Mouse (Mus musculus): ENCODE measurements around the gene Krt7.

Gene Krt7

GRCm38 (mm10) chr15:101446572-101446971 is 35.7 kb downstream of the Krt7 start:
- in situ Hi-C loops (cut with MboI) = no loop called here

GRCm38 (mm10) chr15:101447444-101447843 is 36.6 kb downstream of the Krt7 start, which contains the start of gene Krt88:
Gene Krt88 (plus strand): TSS chr15:101447744.
- in situ Hi-C loops (cut with MboI) = no loop called here

- in situ Hi-C loops (cut with MboI) = no loop called here
Measured at GRCm38 (mm10) chr15:101453093-101453736, 42.4 kb downstream of the Krt7 start.

GRCm38 (mm10) chr15:101454774-101455173 is 43.9 kb downstream of the Krt7 start:
- in situ Hi-C loops (cut with MboI) = no loop called here

GRCm38 (mm10) chr15:101455292-101455691 is 44.4 kb downstream of the Krt7 start:
- in situ Hi-C loops (cut with MboI) = no loop called here

- in situ Hi-C loops (cut with MboI) = no loop called here
Measured at GRCm38 (mm10) chr15:101455891-101456290, 45.0 kb downstream of the Krt7 start.

GRCm38 (mm10) chr15:101458361-101458930 is 47.6 kb downstream of the Krt7 start:
- in situ Hi-C loops (cut with MboI) = no loop called here

- in situ Hi-C loops (cut with MboI) = no loop called here
Measured at GRCm38 (mm10) chr15:101459283-101459682, 48.4 kb downstream of the Krt7 start.

GRCm38 (mm10) chr15:101463651-101464050 is 52.8 kb downstream of the Krt7 start, which contains the start of gene Krt81:
Gene Krt81 (minus strand): TSS chr15:101463751.
- in situ Hi-C loops (cut with MboI) = no loop called here

- in situ Hi-C loops (cut with MboI) = no loop called here
Measured at GRCm38 (mm10) chr15:101469093-101469492, 58.2 kb downstream of the Krt7 start.

- in situ Hi-C loops (cut with MboI) = no loop called here
Measured at GRCm38 (mm10) chr15:101472952-101473528, 62.2 kb downstream of the Krt7 start, which contains the start of gene Krt86. Gene Krt86 (plus strand): TSS chr15:101473478.

GRCm38 (mm10) chr15:101479007-101479665 is 68.3 kb downstream of the Krt7 start:
- in situ Hi-C loops (cut with MboI) = no loop called here

GRCm38 (mm10) chr15:101479666-101480060 is 68.8 kb downstream of the Krt7 start:
- in situ Hi-C loops (cut with MboI) = no loop called here

Data from mature B cell (primary cell).